In genomic region chr16:4413988-4414880, GRCm38 (mm10) we compare ENCODE assay signal across 11 mouse cellular contexts. TPM values are rescaled to one million over a fixed set of nuclear protein-coding genes. Genes with fewer than 3 reads are reported as not detected.
DNase-seq lines count a peak whose midpoint lies in the region; ATAC-seq and TF ChIP-seq lines count a peak whose summit lies in the region.
"Had no signal": no experiment of that assay in that cellular context is flagged by ENCODE, and none has a peak within 500 bp of the region (broad histone marks: within the 10 kb centered on the region; RNA-seq: fewer than 3 reads in every experiment).

No protein-coding gene starts in this region.

- no peak for TF ChIP-seq RAD21 in CH12.LX (IDR thresholded peaks at IDR 0.05; ENCODE audit: low read depth, low read length)

- WGBS in forebrain, embryonic 15.5 days: 68% methylated on average over 9 of the region's 9 CpGs
- 79% methylated on average over 9 of the region's 9 CpGs for WGBS in forebrain, embryonic 12.5 days
- WGBS in hindbrain, postnatal 0 days: 66% methylated on average over 9 of the region's 9 CpGs
- 70% methylated on average over 9 of the region's 9 CpGs for WGBS in midbrain, postnatal 0 days
- 60% methylated on average over 9 of the region's 9 CpGs for WGBS in stomach, postnatal 0 days
- WGBS in kidney, embryonic 15.5 days: 72% methylated on average over 9 of the region's 9 CpGs

- peak overlapping the region; percentile 9; the same call in 1 of the 2 replicates for H3K4me2 ChIP-seq in forebrain, embryonic 15.5 days (replicated peaks)
- H3K4me2 ChIP-seq in forebrain, embryonic 12.5 days: no peak overlapping the region
- H3K4me2 ChIP-seq in CH12.LX (ENCODE audit: insufficient read depth, low read depth, poor library complexity, severe bottlenecking): no peak overlapping the region
- H3K4me2 ChIP-seq in hindbrain, postnatal 0 days (ENCODE audit: low read depth, low read length): peak overlapping the region; percentile 90
- H3K4me2 ChIP-seq in midbrain, postnatal 0 days (ENCODE audit: low read depth, low read length, poor library complexity, severe bottlenecking): peak overlapping the region; percentile 95
- no peak overlapping the region for H3K4me2 ChIP-seq in stomach, postnatal 0 days (replicated peaks; ENCODE audit: low read depth)
- H3K4me2 ChIP-seq in kidney, embryonic 15.5 days: no peak overlapping the region

- dilution Hi-C loops in CH12.LX (cut with MboI; ENCODE audit: extremely low pct_ligation_motif_present, extremely low pct_unique_long_range_greater_than_20kb, low sequenced_read_pairs): no loop called here

- no peak overlapping the region for H3K4me3 ChIP-seq in forebrain, embryonic 15.5 days
- H3K4me3 ChIP-seq in forebrain, embryonic 12.5 days (replicated peaks): no peak overlapping the region
- H3K4me3 ChIP-seq in CH12.LX (replicated peaks in 1 of 3; ENCODE audit: low read depth in 2 of 3, low read length in 2 of 3, poor library complexity in 1 of 3): no peak overlapping the region
- H3K4me3 ChIP-seq in hindbrain, postnatal 0 days (ENCODE audit: low read length): no peak overlapping the region
- peak overlapping the region; percentile 18; the same call in 1 of the 2 replicates for H3K4me3 ChIP-seq in midbrain, postnatal 0 days (ENCODE audit: low read depth, low read length)
- H3K4me3 ChIP-seq in stomach, postnatal 0 days (ENCODE audit: low read depth, low read length): no peak overlapping the region
- H3K4me3 ChIP-seq in kidney, embryonic 15.5 days (replicated peaks): no peak overlapping the region
- H3K4me3 ChIP-seq: embryonic facial prominence, embryonic 13.5 days had no signal

- H3K9ac ChIP-seq in forebrain, embryonic 15.5 days (replicated peaks): no peak overlapping the region
- H3K9ac ChIP-seq in forebrain, embryonic 12.5 days: no peak overlapping the region
- no peak overlapping the region for H3K9ac ChIP-seq in CH12.LX (ENCODE audit: insufficient read depth, low read depth)
- H3K9ac ChIP-seq in hindbrain, postnatal 0 days (replicated peaks; ENCODE audit: low read length): no peak overlapping the region
- no peak overlapping the region for H3K9ac ChIP-seq in midbrain, postnatal 0 days (replicated peaks; ENCODE audit: low read length, poor library complexity, severe bottlenecking)
- H3K9ac ChIP-seq in stomach, postnatal 0 days (ENCODE audit: low read length): no peak overlapping the region
- no peak overlapping the region for H3K9ac ChIP-seq in kidney, embryonic 15.5 days

- in situ Hi-C loops in CH12.LX (cut with MboI; ENCODE audit: low pct_ligation_motif_present, low pct_unique_long_range_greater_than_20kb, low sequenced_read_pairs): no loop called here

- no peak for TF ChIP-seq EP300 in CH12.LX (IDR thresholded peaks at IDR 0.05; ENCODE audit: low read length)
- TF ChIP-seq EP300 in stomach, postnatal 0 days (optimal IDR thresholded peaks at IDR 0.05): no peak

- H3K27me3 ChIP-seq in forebrain, embryonic 15.5 days: no peaks in the 10 kb centered on the region
- H3K27me3 ChIP-seq in forebrain, embryonic 12.5 days: peaks cover 28% of the 10 kb centered on the region
- no peaks in the 10 kb centered on the region for H3K27me3 ChIP-seq in CH12.LX (replicated peaks)
- H3K27me3 ChIP-seq in hindbrain, postnatal 0 days (ENCODE audit: insufficient read depth, low read length): no peaks in the 10 kb centered on the region
- H3K27me3 ChIP-seq in midbrain, postnatal 0 days (ENCODE audit: insufficient read depth, low read length): no peaks in the 10 kb centered on the region
- no peaks in the 10 kb centered on the region for H3K27me3 ChIP-seq in stomach, postnatal 0 days (ENCODE audit: control insufficient read depth, insufficient read depth, low read length)
- H3K27me3 ChIP-seq in kidney, embryonic 15.5 days: peaks cover 20% of the 10 kb centered on the region

- no peaks in the 10 kb centered on the region for H3K79me2 ChIP-seq in CH12.LX (replicated peaks; ENCODE audit: control insufficient read depth, extremely low read depth, insufficient read depth, poor library complexity, severe bottlenecking)

- DNase-seq in CH12.LX (ENCODE audit: extremely low read depth): no peak
- no peak for DNase-seq in hindbrain, postnatal 0 days (ENCODE audit: low spot score)
- no peak for DNase-seq in midbrain, postnatal 0 days (ENCODE audit: low spot score)
- DNase-seq in stomach, postnatal 0 days (ENCODE audit: low spot score): no peak
- DNase-seq in kidney, postnatal 14 days: no peak
- DNase-seq: gastrocnemius, postnatal 25 days had no signal

- no peak overlapping the region for H3K27ac ChIP-seq in forebrain, embryonic 15.5 days (replicated peaks)
- no peak overlapping the region for H3K27ac ChIP-seq in forebrain, embryonic 12.5 days
- no peak overlapping the region for H3K27ac ChIP-seq in CH12.LX (ENCODE audit: insufficient read depth, low read depth)
- no peak overlapping the region for H3K27ac ChIP-seq in hindbrain, postnatal 0 days
- H3K27ac ChIP-seq in midbrain, postnatal 0 days (ENCODE audit: low read depth, low read length): no peak overlapping the region
- H3K27ac ChIP-seq in stomach, postnatal 0 days (replicated peaks): no peak overlapping the region
- no peak overlapping the region for H3K27ac ChIP-seq in kidney, embryonic 15.5 days
- H3K27ac ChIP-seq: embryonic facial prominence, embryonic 13.5 days had no signal

- H3K36me3 ChIP-seq in forebrain, embryonic 15.5 days: no peaks in the 10 kb centered on the region
- H3K36me3 ChIP-seq in forebrain, embryonic 12.5 days (replicated peaks): no peaks in the 10 kb centered on the region
- H3K36me3 ChIP-seq in CH12.LX (replicated peaks in 1 of 2; ENCODE audit: control insufficient read depth in 1 of 2, insufficient read depth in 1 of 2, low read length in 1 of 2): peaks cover 0 to 3% of the 10 kb centered on the region in 2 experiments
- 0 out of 2 replicates have a peak, but pooled peaks cover 5% of the 10 kb centered on the region for H3K36me3 ChIP-seq in hindbrain, postnatal 0 days (ENCODE audit: insufficient read depth, low read length)
- no peaks in the 10 kb centered on the region for H3K36me3 ChIP-seq in midbrain, postnatal 0 days (ENCODE audit: insufficient read depth, low read length)
- H3K36me3 ChIP-seq in stomach, postnatal 0 days (ENCODE audit: control insufficient read depth, insufficient read depth, low read length): 0 out of 2 replicates have a peak, but pooled peaks cover 2% of the 10 kb centered on the region
- no peaks in the 10 kb centered on the region for H3K36me3 ChIP-seq in kidney, embryonic 15.5 days
- H3K36me3 ChIP-seq: embryonic facial prominence, embryonic 13.5 days had no signal

- ATAC-seq in forebrain, embryonic 15.5 days (replicated peaks): no peak
- no peak for ATAC-seq in forebrain, embryonic 12.5 days (ENCODE audit: low FRiP score)
- no peak for ATAC-seq in hindbrain, postnatal 0 days
- ATAC-seq in midbrain, postnatal 0 days (ENCODE audit: low FRiP score): no peak
- ATAC-seq in stomach, postnatal 0 days (ENCODE audit: low FRiP score, low TSS enrichment): no peak
- ATAC-seq in kidney, embryonic 15.5 days (replicated peaks; ENCODE audit: low FRiP score): no peak
- ATAC-seq: inflammation-experienced regulatory T-cells, adult 6 months had no signal

- no peaks in the 10 kb centered on the region for H3K9me3 ChIP-seq in forebrain, embryonic 15.5 days
- no peaks in the 10 kb centered on the region for H3K9me3 ChIP-seq in forebrain, embryonic 12.5 days
- H3K9me3 ChIP-seq in CH12.LX (replicated peaks; ENCODE audit: low read length): peaks cover 6% of the 10 kb centered on the region
- no peaks in the 10 kb centered on the region for H3K9me3 ChIP-seq in hindbrain, postnatal 0 days (ENCODE audit: low read length)
- no peaks in the 10 kb centered on the region for H3K9me3 ChIP-seq in midbrain, postnatal 0 days (ENCODE audit: low read length)
- no peaks in the 10 kb centered on the region for H3K9me3 ChIP-seq in stomach, postnatal 0 days (ENCODE audit: control insufficient read depth, low read length)
- H3K9me3 ChIP-seq in kidney, embryonic 15.5 days (replicated peaks): no peaks in the 10 kb centered on the region
- H3K9me3 ChIP-seq: embryonic facial prominence, embryonic 13.5 days had no signal

- TF ChIP-seq CTCF in CH12.LX (conservative IDR thresholded peaks at IDR 0.05 in 1 of 2, IDR thresholded peaks at IDR 0.05 in 1 of 2; ENCODE audit: low read depth in 2 of 2, low read length in 2 of 2): no peak
- no peak for TF ChIP-seq CTCF in hindbrain, postnatal 0 days (IDR thresholded peaks at IDR 0.05; ENCODE audit: low read depth)
- TF ChIP-seq CTCF in midbrain, postnatal 0 days (IDR thresholded peaks at IDR 0.05): no peak
- TF ChIP-seq CTCF in stomach, postnatal 0 days (IDR thresholded peaks at IDR 0.05; ENCODE audit: low read depth): no peak

- peaks cover 53% of the 10 kb centered on the region for H3K4me1 ChIP-seq in forebrain, embryonic 15.5 days
- H3K4me1 ChIP-seq in forebrain, embryonic 12.5 days: peaks cover 28% of the 10 kb centered on the region
- H3K4me1 ChIP-seq in CH12.LX (ENCODE audit: control insufficient read depth in 1 of 2, insufficient read depth in 2 of 2): peaks cover 4 to 34% of the 10 kb centered on the region in 2 experiments; a peak in 2 of 4 replicates
- peaks cover 36% of the 10 kb centered on the region for H3K4me1 ChIP-seq in hindbrain, postnatal 0 days (ENCODE audit: insufficient read depth, low read length)
- H3K4me1 ChIP-seq in midbrain, postnatal 0 days (ENCODE audit: insufficient read depth, low read length): peaks cover 34% of the 10 kb centered on the region
- peaks cover 5% of the 10 kb centered on the region for H3K4me1 ChIP-seq in stomach, postnatal 0 days (replicated peaks; ENCODE audit: control insufficient read depth, insufficient read depth)
- peaks cover 32% of the 10 kb centered on the region for H3K4me1 ChIP-seq in kidney, embryonic 15.5 days

- TF ChIP-seq POLR2A in CH12.LX (IDR thresholded peaks at IDR 0.05; ENCODE audit: low read depth, low read length): no peak

TF ChIP-seq in CH12.LX, 34 proteins besides CTCF, POLR2A, EP300 and RAD21:
- no peak for TF ChIP-seq IRF4 (IDR thresholded peaks at IDR 0.05; ENCODE audit: low read depth, low read length)
- TF ChIP-seq ETS1 (conservative IDR thresholded peaks at IDR 0.05; ENCODE audit: low read depth, low read length): 0 out of 2 replicates have a peak, but pooled peaks have one; percentile 16

RNA-seq across cellular contexts. Expression of gene Adcy9, which starts 6.1 kb away (rescaled TPM):
- 2.6 and 2.7 TPM in 2 replicates for polyA plus RNA-seq in forebrain, embryonic 15.5 days (2015; fragmentation: Nextera tagmentation; extraction: Ambion mirVana)
- 1.4 and 1.8 TPM in 2 replicates for polyA plus RNA-seq in forebrain, embryonic 12.5 days (2016; fragmentation: Nextera tagmentation; extraction: Ambion mirVana)
- total RNA-seq in CH12.LX (2012; rRNA removed): 2.2 and 3.1 TPM in 2 replicates
- total RNA-seq in CH12.LX (2014; rRNA removed): 1.0 and 1.1 TPM in 2 replicates
- 0.97 and 1.2 TPM in 2 replicates for polyA plus RNA-seq in CH12.LX (2012; ENCODE audit: insufficient read length, low read depth)
- total RNA-seq in hindbrain, postnatal 0 days (2014; rRNA removed): 27.7 and 31.6 TPM in 2 replicates
- polyA plus RNA-seq in hindbrain, postnatal 0 days (2015; fragmentation: Nextera tagmentation; extraction: Ambion mirVana): 4.0 and 4.3 TPM in 2 replicates
- total RNA-seq in midbrain, postnatal 0 days (2014; rRNA removed): 29.7 and 31.6 TPM in 2 replicates
- 4.1 and 4.3 TPM in 2 replicates for polyA plus RNA-seq in midbrain, postnatal 0 days (2015; fragmentation: Nextera tagmentation; extraction: Ambion mirVana)
- 1.2 and 1.3 TPM in 2 replicates for polyA plus RNA-seq in stomach, postnatal 0 days (2015; fragmentation: Nextera tagmentation; extraction: Ambion mirVana)
- polyA plus RNA-seq in kidney, embryonic 15.5 days (2015; fragmentation: Nextera tagmentation; extraction: Ambion mirVana): 1.2 TPM in 2 replicates

Comparison
In these comparisons a context has a peak if more than half of its experiments do, and no peak if none do; other contexts are left out.
1. H3K4me2 ChIP-seq: peak in forebrain, embryonic 15.5 days (single experiment), hindbrain, postnatal 0 days (single experiment) and midbrain, postnatal 0 days (single experiment); none in forebrain, embryonic 12.5 days (single experiment), CH12.LX (single experiment), stomach, postnatal 0 days (single experiment) and kidney, embryonic 15.5 days (single experiment).